Mouse (Mus musculus) right cerebral cortex, adult 18-20 months (tissue): ENCODE data around the gene Cfap126.
"Not testable (repeated sequence)": the region's sequence is repeated elsewhere in the genome, so short reads cannot be mapped to it uniquely, and the experiment has no call there.

Experiments
- DNase-seq: peaks from one replicate; pipeline ENCODE4 v3.0.0; 2022; ENCODE audit warnings: mixed read lengths

Gene Cfap126

DNA sequence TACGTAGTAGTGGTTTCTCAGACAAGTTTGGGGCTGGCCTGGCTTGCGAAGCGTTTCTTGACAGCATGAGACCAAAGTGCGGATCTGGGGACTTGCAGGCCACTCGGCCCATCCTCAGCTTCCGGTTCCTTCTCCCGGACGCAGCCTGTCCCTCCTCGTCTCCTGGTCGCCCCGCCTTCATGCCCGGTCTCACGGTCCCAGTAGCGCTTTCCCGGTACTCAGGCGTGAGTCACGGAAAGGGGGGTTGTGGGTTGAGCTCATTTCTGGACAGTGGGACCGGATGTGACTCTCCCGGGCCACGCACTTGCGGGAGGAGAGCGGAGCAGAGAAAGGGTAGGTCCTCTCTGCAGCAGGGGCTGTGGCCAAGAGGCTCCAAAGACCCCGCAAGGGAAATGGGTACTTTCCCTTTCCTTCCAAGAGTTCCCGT is at the start of gene Cfap126:
Gene Cfap126 (plus strand): TSS at position 46 of the 427 bp plus-strand sequence.
- peak; percentile 65 for DNase-seq

DNA sequence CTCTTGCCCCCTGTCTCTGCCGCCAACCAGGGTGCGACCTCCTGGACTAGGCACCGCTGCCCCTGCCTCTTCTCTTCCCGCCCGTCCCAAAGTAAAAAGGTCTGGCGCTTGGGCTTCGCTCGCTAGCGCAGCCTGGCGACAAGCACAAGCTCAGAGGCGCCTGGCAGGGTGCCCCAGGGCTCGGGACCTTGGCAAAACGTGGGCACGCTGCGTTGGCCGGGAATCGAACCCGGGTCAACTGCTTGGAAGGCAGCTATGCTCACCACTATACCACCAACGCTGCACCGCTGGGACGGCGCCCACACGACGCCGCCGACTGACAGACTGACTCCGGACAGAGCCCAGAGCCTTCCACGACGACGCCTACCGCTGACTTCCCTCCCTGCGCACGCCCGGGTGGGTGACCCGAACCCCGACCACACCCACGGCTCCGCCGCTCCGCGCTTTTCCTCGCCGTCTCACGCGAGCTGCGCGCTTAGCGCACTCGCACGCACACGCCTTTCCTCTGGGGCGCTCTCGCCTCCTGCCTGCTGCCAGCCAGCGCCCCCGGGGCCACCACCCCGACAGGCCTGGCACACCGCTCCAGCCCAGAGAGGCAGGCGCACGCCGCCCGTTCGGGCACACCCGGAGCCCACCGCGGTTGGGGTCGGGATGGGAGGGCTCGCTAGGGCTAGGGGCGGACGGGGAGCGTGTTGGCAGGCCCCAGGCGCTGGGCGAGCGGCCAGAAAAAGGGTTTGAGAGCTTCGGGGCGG is 49.1 kb upstream of the Cfap126 start, which contains the start of gene Fcgr3:
Gene Fcgr3 (minus strand): TSS at position 445 of the 752 bp plus-strand sequence.
- DNase-seq = peak; percentile 75

DNA sequence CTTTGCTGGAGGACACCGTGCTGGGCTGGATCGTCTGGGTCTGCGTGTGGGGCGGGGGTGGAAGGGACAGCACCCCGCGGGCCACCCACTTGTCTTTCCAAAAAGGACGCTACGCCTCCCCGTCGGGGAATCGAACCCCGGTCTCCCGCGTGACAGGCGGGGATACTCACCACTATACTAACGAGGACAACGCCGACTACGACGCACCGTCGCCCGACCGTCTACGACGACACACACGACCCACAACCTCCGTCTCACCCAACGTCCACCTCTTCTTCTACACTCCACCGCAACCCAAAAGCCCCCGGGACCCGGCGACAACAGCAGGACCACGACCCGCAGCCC is 48.5 kb upstream of the Cfap126 start:
- DNase-seq = peak; percentile 43

DNA sequence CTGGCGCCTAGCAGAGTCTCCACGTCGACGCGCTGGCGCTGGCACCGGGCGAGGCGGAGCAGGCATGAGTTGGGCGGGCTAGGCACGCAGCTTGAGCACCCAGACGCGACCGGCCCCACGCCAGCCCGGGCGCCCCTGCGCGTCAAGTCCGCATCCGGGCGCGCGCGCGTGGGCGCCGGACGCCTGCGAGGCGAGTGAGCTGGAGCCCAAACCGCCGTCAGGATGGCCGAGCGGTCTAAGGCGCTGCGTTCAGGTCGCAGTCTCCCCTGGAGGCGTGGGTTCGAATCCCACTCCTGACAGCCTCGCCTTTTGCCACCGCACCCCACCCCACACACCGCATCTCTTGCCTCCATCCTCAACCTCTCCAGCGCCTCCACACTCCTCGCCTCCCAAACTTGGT is 48.0 kb upstream of the Cfap126 start:
- DNase-seq = peak; percentile 43

DNA sequence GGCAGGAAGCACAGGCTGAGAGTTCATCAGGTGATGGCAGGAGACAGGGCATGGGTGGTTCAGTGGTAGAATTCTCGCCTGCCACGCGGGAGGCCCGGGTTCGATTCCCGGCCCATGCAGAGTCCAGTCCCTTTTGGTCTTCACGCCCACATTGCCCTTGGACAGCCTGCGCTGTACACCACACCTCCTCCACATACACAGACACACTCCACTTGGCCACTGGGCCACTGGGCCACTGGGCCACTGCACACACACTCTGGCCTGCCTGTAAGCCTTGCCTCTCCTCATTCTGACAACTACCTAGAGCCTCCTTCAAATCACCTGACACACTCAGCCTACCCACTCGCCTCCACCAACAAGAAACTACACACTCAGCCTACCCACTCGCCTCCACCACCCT is 47.1 kb upstream of the Cfap126 start:
- DNase-seq = not testable (repeated sequence)

DNA sequence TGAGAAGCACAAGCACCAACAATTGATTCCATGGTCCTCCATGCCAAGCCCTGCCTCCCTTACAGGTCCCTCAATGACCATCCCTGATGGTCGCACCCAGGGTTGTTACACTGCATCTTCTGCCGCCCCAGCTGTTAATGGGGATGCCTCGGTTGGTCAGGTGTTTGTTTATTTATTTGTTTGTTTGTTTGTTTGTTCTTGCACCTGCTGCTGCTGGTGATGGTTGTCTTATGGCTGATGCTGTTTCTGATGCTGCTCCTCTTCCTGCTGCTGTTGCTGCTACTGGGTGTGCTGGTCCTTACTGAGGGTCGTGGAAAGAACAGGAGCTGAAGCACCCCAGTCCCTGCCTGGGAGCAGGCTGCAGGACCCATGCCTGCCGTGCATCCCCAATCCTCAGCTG is 45.8 kb upstream of the Cfap126 start:
- DNase-seq = not testable (repeated sequence)

DNA sequence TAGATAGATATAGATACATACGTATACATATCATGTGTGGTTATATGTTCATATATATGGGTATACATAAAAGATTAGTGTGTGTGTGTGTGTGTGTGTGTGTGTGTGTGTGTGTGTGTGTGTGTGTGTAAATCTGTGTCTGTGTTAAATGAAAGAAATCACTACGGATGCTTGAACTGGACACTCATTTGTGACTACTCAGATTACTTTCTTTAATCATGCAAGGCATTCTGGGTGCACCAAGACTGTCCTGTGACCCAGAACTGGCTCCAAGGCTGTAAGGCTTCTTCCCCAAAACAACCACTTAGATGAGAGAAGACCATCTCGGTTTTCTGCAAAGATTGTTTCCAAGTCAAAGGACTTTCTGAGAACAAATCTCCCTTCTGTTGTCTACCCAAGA is 44.2 kb upstream of the Cfap126 start:
- not testable (repeated sequence) for DNase-seq

DNA sequence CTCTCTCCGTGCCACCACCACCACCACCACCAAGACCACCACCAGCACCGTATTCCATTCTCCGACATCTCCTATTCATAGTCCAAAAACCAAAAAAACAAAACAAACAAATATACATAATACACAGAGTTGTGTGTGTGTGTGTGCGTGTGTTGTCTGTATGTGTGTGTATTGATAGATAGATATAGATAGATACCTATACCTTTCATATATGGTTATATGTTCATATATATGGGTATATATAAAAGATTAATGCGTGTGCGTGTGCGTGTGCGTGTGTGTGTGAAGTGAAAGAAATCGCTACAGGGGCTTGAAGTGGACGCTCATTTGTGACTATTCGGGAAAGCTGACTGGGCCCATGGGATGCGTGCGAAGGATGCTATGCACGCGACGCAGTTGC is 42.8 kb upstream of the Cfap126 start:
- not testable (repeated sequence) for DNase-seq

DNA sequence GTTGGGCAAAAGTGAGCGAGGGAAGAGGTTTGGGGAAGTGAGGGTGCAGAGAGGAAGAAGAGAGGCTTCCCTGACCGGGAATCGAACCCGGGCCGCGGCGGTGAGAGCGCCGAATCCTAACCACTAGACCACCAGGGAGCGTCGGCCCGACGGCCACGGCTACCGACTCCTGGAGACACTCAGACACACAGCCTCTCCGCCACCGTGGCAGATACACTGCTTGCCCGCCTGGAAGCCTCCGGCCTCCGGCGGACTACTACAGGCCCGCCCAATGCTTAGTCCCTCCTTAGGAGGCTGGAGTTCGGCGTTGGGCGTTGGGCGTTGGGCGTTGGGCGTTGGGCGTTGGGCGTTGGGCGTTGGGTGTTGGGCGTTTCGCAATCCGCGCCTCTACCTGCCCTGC is 42.0 kb upstream of the Cfap126 start:
- not testable (repeated sequence) for DNase-seq

DNA sequence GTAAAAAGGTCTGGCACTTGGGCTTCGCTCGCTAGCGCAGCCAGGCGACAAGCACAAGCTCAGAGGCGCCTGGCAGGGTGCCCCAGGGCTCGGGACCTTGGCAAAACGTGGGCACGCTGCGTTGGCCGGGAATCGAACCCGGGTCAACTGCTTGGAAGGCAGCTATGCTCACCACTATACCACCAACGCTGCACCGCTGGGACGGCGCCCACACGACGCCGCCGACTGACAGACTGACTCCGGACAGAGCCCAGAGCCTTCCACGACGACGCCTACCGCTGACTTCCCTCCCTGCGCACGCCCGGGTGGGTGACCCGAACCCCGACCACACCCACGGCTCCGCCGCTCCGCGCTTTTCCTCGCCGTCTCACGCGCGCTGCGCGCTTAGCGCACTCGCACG is 41.5 kb upstream of the Cfap126 start:
- DNase-seq = not testable (repeated sequence)

DNA sequence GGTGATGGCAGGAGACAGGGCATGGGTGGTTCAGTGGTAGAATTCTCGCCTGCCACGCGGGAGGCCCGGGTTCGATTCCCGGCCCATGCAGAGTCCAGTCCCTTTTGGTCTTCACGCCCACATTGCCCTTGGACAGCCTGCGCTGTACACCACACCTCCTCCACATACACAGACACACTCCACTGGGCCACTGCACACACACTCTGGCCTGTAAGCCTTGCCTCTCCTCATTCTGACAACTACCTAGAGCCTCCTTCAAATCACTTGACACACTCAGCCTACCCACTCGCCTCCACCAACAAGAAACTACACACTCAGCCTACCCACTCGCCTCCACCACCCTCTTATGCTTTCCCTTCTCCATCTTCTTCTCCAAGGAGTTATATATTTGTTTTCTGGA is 39.4 kb upstream of the Cfap126 start:
- peak; percentile 18 for DNase-seq

DNA sequence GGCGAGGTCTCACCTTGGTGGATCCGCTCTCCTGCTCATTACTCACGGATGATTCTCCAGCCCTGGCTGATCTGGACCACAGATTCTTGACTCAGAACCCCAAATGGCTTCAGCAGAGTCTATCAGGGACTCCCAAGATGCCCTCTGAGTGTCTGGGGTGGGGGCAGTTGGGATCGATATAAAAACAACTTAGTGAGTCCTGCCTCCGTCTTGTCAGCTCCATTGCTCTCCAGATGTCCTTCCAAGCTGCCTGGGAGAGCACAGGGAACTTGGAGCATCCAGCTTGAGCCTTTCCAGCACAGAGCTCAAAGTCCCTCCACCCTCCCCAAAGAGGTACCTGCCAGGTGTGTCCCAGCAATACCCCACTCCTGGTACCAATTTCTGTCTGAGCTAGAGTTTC is 37.5 kb upstream of the Cfap126 start:
- DNase-seq = not testable (repeated sequence)

DNA sequence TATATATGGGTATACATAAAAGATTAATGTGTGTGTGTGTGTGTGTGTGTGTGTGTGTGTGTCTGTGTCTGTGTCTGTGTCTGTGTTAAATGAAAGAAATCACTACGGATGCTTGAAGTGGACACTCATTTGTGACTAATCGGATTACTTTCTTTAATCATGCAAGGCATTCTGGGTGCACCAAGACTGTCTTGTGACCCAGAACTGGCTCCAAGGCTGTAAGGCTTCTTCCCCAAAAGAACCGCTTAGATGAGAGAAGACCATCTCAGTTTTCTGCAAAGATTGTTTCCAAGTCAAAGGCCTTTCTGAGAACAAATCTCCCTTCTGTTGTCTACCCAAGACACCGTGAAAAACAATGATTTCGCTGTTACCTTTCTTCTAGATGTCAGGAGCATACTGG is 36.5 kb upstream of the Cfap126 start:
- not testable (repeated sequence) for DNase-seq

DNA sequence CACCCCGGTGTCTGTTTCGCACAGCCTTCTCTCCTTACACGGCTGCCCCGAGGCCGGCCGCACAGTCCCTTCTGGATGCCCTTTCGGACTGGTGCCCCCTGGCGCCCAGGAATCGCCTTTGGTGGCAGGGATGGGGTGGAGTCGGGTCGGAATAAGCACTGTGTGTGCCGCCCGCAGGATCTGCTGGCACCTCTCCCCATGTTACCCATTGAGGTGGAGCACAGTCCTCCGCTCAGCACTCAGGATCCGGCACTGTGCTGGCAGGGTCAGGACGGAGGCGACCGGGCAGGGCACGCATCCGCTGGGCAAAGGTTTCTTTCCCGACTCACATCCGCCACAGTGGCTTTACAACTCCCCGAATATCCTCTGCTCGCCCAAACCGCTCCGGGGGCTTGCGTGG is 35.8 kb upstream of the Cfap126 start:
- DNase-seq = peak; percentile 28

DNA sequence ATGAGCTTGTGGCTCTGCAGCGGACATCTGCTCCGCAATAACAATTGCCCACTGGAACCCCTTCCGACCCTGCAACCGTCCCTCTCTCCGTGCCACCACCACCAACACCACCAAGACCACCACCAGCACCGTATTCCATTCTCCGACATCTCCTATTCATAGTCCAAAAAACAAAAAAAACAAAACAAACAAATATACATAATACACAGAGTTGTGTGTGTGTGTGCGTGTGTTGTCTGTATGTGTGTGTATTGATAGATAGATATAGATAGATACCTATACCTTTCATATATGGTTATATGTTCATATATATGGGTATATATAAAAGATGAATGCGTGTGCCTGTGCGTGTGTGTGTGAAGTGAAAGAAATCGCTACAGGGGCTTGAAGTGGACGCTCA is 35.3 kb upstream of the Cfap126 start:
- DNase-seq = not testable (repeated sequence)

DNA sequence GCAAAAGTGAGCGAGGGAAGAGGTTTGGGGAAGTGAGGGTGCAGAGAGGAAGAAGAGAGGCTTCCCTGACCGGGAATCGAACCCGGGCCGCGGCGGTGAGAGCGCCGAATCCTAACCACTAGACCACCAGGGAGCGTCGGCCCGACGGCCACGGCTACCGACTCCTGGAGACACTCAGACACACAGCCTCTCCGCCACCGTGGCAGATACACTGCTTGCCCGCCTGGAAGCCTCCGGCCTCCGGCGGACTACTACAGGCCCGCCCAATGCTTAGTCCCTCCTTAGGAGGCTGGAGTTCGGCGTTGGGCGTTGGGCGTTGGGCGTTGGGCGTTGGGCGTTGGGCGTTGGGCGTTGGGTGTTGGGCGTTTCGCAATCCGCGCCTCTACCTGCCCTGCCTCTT is 34.4 kb upstream of the Cfap126 start:
- not testable (repeated sequence) for DNase-seq

DNA sequence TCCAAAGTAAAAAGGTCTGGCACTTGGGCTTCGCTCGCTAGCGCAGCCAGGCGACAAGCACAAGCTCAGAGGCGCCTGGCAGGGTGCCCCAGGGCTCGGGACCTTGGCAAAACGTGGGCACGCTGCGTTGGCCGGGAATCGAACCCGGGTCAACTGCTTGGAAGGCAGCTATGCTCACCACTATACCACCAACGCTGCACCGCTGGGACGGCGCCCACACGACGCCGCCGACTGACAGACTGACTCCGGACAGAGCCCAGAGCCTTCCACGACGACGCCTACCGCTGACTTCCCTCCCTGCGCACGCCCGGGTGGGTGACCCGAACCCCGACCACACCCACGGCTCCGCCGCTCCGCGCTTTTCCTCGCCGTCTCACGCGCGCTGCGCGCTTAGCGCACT is 33.9 kb upstream of the Cfap126 start:
- not testable (repeated sequence) for DNase-seq

DNA sequence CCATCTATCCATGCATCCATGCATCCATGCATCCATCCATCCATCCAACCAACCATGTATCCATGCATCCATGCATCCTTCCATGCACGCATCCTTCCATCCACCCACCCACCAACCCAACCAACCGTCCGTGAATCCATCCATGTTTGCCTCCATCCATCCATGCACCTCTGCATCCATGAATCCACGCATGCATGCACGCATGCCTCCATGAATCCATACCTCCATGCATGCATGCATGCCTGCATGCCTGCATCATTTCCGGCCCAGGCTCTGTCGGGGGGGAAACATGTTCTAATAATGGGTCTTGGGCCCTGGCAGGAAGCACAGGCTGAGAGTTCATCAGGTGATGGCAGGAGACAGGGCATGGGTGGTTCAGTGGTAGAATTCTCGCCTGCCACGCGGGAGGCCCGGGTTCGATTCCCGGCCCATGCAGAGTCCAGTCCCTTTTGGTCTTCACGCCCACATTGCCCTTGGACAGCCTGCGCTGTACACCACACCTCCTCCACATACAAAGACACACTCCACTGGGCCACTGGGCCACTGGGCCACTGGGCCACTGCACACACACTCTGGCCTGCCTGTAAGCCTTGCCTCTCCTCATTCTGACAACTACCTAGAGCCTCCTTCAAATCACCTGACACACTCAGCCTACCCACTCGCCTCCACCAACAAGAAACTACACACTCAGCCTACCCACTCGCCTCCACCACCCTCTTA is 32.0 kb upstream of the Cfap126 start:
- DNase-seq = not testable (repeated sequence)

DNA sequence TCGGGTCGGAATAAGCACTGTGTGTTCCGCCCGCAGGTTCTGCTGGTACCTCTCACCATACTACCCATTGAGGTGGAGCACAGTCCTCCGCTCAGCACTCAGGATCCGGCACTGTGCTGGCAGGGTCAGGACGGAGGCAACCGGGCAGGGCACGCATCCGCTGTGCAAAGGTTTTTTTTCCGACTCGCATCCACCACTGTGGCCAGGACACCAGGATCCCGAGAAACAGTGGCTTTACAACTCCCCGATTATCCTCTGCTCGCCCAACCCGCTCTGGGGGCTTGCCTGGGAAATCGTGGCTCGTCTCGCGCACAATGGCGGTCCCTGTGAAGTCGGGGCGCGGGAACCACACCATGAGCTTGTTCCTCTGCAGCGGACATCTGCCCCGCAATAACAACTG is 28.0 kb upstream of the Cfap126 start:
- no peak for DNase-seq

DNA sequence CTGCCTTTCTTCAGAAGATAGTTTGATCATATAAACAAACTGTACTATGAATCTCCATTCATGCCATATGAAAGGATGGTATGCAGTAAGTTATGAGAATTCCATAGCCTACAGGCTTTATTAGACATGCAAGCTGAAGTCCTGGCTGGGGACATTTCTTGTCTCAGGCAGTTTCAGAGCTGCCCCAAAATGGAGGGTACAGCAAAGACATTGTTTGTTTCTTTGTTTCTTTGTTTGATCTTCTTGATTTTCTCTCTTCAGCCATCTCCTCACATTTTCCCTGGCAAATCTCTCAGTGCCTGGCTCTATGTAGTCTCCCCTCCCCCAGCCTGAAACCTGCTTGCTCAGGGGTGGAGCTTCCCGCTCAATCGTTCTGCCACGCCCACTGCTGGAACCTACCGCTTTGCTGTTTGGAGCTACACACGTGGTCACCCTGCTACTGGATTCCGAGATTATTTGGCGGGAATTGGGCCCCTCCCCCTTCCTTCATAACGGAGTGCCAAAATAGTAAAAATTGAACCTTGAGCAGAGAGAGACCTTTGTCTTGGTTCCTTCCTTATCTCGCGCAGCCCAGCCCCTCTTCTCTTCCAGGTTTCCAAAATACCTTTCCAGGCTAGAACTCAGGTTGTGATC is 25.4 kb upstream of the Cfap126 start:
- DNase-seq = not testable (repeated sequence)

DNA sequence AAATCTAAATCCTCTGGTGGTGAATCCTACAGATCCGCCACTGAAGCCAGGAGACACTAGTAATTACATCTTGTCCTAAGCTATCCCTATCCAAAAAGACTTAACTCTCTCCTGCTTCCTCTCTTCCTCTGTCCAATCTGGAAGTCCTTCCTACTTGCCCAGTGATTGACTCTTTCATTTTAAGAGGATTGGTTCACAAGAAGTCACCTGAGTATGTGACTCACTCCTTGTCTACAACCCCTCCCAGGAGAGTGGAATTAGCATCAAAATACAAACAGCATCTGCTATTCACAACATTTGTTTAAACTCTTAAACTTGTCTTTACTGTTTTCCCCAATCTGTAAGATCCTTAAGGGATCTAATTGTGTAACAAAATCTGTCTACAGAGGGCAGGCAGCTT is 23.8 kb upstream of the Cfap126 start:
- no peak for DNase-seq

DNA sequence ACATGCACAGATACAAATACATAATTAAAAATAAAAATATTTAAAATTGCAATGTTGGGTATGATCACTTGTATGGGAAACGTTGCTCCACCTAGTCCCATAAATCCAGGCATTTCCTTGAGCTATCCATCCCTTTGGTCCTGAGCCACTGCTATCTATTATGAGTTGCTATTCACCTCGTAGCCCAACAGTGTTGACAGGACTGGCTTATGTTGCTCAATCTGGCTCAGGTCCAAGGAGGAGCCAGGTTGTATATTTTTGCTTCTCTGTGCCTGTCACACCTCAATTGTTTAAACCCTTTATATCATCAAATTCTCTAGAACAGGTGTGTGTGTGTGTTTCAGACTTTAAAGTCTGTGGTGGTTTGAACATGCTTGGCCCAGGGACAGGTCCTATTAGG is 23.0 kb upstream of the Cfap126 start:
- no peak for DNase-seq

DNA sequence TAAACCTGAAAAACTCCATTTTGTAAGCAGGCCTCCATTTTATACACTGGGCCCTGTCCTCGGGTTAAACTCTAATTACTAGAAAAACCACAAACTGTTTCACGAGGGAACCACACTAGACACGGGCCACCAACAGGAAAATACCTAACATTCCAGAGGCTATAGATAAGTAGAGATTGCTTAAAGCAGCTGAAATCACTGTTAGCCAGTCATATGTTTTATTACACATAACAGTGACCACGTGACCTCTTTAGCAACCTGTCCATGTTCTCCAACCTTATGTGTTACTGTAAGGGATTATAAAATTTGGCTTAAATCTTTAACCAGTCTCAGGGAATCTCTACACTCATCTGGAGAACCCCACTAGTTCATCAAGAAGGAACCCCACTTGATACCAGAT is 19.3 kb upstream of the Cfap126 start:
- DNase-seq = no peak
